Mouse (Mus musculus) hindbrain, postnatal 0 days (tissue): Measurements from ENCODE around the gene Arsb. TPM values are rescaled to one million over a fixed set of nuclear protein-coding genes. Genes with fewer than 3 reads are reported as not detected.

Source experiments
- ATAC-seq: fragments of 200-750 bp; cut with Nextera tagmentation; 2 replicates; pipeline ENCODE4 v1.8.0; 2017; ENCODE audit warnings: mild to moderate bottlenecking, moderate TSS enrichment, moderate library complexity
- DNase-seq: peaks from one replicate; pipeline ENCODE4 v3.0.0-alpha.2; 2015; ENCODE audit warnings: low spot score
- H3K27ac ChIP-seq: fragments of 300-500 bp; sonication (generic); 2 replicates; pipeline ENCODE4 v1.5.1; 2014; ENCODE audit warnings: mild to moderate bottlenecking
- H3K27me3 ChIP-seq: fragments of 300-500 bp; sonication (generic); 2 replicates; pipeline ENCODE4 v1.6.1; 2014; ENCODE audit warnings: low read length, mixed read lengths; ENCODE audit not compliant: insufficient read depth
- H3K36me3 ChIP-seq: fragments of 300-500 bp; sonication (generic); 2 replicates; pipeline ENCODE4 v1.6.1; 2014; ENCODE audit warnings: low read length, mixed read lengths; ENCODE audit not compliant: insufficient read depth
- H3K4me1 ChIP-seq: fragments of 300-500 bp; sonication (generic); 2 replicates; pipeline ENCODE4 v1.6.1; 2014; ENCODE audit warnings: antibody characterized with exemption, low read length, mixed read lengths; ENCODE audit not compliant: insufficient read depth
- H3K4me2 ChIP-seq: fragments of 300-500 bp; sonication (generic); 2 replicates; pipeline ENCODE4 v1.6.1; 2014; ENCODE audit warnings: low read depth, mild to moderate bottlenecking, low read length, moderate library complexity, mixed read lengths
- H3K4me3 ChIP-seq: fragments of 300-500 bp; sonication (generic); 2 replicates; pipeline ENCODE4 v1.5.1; 2014; ENCODE audit warnings: low read length
- H3K9ac ChIP-seq: fragments of 300-500 bp; sonication (generic); replicated peaks from 2 replicates; pipeline ENCODE4 v1.6.1; 2014; ENCODE audit warnings: mild to moderate bottlenecking, low read length, moderate library complexity, mixed read lengths
- H3K9me3 ChIP-seq: fragments of 300-500 bp; sonication (generic); 2 replicates; pipeline ENCODE4 v1.6.1; 2016; ENCODE audit warnings: low read length, mixed read lengths
- CTCF ChIP-seq: IDR thresholded peaks from 2 replicates; pipeline ENCODE4 v1.5.1; 2016; ENCODE audit warnings: antibody characterized with exemption, control low read depth, low read depth
- WGBS: fragments of 180-500 bp; shearing (Covaris S2); extraction: QIAGEN DNeasy Blood & Tissue Kit; methylation state at CpG from one replicate; pipeline ENCODE4 v1.1.7; 2014; 5-methylcytosine and 5-hydroxymethylcytosine counted together
- polyA plus RNA-seq: library from polyadenylated mRNA; unstranded; fragments of >200 nt; fragmentation: Nextera tagmentation; extraction: Ambion mirVana; gene quantifications from 2 replicates; pipeline ENCODE4 v1.2.1, GENCODE M21; 2015
- total RNA-seq: library from RNA; depleted of rRNA; stranded (reverse); fragments of >200 nt; gene quantifications from 2 replicates; pipeline ENCODE4 v1.2.3, GENCODE M21; 2014

The Arsb gene
- total and polyA plus RNA-seq, 2 experiments from 2014 or later: 11.7 to 19.0 TPM

DNA sequence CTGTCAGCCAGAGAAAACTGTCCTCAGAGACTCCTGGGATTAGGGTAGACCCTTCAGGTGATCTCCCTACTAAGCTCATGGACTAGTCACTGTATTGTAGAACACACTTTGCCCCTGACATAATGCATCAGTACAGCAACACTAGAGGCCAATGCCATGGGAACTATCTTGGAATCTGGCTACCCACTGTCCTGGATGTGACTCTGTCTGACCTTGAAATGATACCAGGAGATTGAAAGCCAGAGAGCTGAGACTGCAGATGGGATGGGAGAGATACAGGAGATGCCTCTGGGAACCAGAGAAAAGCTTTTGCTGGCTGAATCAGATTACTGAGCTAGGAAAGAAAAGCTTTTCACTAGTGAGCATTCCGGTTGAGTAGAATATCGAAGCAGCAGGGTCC, 130.7 kb downstream of the Arsb start:
- Histone ChIP-seq H3K36me3 (no peaks in the 10 kb centered on the region), H3K9me3 (no peaks in the 10 kb centered on the region), H3K9ac (no peak overlapping the region), H3K27ac (no peak overlapping the region), H3K4me3 (no peak overlapping the region), H3K4me2 (no peak overlapping the region), H3K4me1 (peaks cover 4% of the 10 kb centered on the region; the same call in 1 of the 2 replicates), H3K27me3 (no peaks in the 10 kb centered on the region)
- 84% methylated on average over 2 of the region's 2 CpGs for WGBS
- no peak for ATAC-seq
- DNase-seq: no peak
- TF ChIP-seq CTCF: no peak

DNA sequence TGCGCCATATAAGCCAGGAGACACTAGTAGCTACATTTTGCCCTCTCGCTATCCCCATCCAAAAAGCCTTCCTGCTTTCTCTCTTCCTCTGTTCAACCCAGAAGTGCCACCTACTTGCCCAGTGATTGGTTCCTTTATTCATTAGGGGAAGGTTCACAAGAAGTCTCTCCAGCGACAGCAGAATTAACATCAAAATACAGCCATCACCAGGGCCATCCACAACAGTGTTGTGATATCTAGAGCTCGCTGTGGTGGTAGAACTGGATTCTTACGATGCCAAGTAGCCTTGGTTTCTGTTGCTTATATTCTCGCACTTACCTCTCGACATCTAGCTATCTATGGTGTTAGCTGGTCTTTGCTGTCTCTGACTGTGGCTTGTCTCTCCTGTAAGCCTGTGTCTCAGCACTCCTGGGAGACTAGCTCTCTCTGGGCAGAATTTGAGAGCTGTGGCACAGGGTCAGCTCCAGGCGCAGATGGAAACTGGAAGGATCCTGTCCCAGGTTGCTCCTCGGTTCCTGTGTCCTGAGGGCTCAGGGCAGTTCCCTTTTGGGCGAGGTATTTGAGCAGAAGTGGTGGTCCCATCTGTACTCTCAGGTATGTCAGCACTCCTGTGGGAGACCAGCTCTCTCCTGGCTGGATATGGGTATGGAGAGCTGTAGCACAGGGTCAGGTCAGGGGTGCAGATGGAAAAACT, 135.3 kb downstream of the Arsb start:
- Histone ChIP-seq H3K36me3 (no peaks in the 10 kb centered on the region), H3K9ac (no peak overlapping the region), H3K4me1 (no peaks in the 10 kb centered on the region), H3K27ac (no peak overlapping the region), H3K4me2 (no peak overlapping the region), H3K9me3 (no peaks in the 10 kb centered on the region), H3K4me3 (no peak overlapping the region), H3K27me3 (no peaks in the 10 kb centered on the region)
- TF ChIP-seq CTCF: no peak
- DNase-seq (no peak), ATAC-seq (no peak)
- 90% methylated on average over 10 of the region's 10 CpGs for WGBS

DNA sequence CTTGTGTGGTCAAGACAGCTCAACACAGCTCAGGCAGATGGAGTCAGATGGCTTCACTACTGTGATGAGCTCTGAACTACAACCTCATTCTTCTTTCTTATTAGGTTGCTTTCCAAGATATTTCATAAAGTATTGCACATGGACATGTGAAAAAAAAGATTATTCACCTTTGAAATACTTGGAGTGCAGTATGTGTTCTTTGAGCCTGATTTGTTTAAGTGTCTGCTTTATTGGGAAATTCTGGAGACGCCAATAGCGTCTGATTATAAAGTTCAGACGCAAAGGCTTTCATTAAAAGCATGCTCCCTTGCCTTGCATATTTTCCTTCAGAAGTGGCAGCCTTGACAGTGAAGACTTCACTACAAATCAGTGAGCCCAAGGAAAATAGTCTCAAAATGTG, 136.5 kb downstream of the Arsb start:
- no peak overlapping the region for H3K4me3 ChIP-seq
- 94% methylated on average over 3 of the region's 3 CpGs for WGBS
- no peak for DNase-seq

DNA sequence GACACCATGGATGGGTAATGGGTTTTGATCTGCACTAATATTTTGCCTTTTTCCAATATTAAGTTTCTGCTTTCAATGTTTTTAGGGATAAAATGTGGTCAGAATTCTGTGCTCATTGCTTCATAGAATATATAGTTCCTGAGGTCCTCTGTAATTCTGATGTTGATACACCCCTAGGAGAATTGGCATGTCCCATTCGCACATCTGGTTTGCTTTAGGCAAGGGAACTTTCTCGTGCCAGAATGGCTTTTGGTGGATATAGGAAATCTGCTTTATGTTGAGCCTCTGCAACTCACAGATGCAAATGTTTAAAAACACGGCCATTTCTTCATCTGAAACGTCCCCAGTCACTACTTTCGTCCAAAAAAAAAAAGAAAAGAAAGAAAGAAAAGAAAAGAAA, 138.4 kb downstream of the Arsb start:
- no peak for TF ChIP-seq CTCF
- Histone ChIP-seq H3K9me3 (no peaks in the 10 kb centered on the region), H3K36me3 (no peaks in the 10 kb centered on the region), H3K4me1 (no peaks in the 10 kb centered on the region), H3K27ac (no peak overlapping the region), H3K4me3 (no peak overlapping the region), H3K27me3 (no peaks in the 10 kb centered on the region), H3K9ac (no peak overlapping the region), H3K4me2 (no peak overlapping the region)
- WGBS: 80% methylated on average over 5 of the region's 5 CpGs
- ATAC-seq (no peak), DNase-seq (no peak)

More for the DNA sequence above, 136.5 kb downstream of the Arsb start:
- no peaks in the 10 kb centered on the region for H3K4me1 ChIP-seq
- TF ChIP-seq CTCF: no peak
- H3K27me3 ChIP-seq: no peaks in the 10 kb centered on the region
- H3K36me3 ChIP-seq: no peaks in the 10 kb centered on the region
- no peak for ATAC-seq
- H3K9ac ChIP-seq: no peak overlapping the region
- no peak overlapping the region for H3K4me2 ChIP-seq
- H3K9me3 ChIP-seq: no peaks in the 10 kb centered on the region
- no peak overlapping the region for H3K27ac ChIP-seq

DNA sequence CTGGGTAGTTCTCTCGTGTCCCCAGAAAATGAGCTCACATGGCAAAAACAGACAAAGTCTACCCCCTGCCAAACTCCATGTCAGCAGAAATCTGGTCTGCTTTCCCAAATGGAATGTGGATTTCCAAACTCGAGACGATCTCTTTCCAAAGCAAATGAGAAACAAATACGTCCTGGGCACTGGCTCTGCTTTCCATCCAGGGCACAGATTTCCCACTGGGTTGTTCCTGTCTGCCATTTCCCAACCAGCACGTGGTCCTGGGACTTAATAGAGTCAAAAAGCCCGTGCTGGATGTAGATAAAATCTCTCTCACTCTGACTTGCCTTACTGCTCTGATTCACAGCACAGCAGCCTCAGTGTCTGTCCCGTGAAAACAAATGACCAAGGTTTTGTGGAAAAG, 139.6 kb downstream of the Arsb start:
- WGBS: 40% methylated on average over 7 of the region's 7 CpGs
- no peak for DNase-seq

DNA sequence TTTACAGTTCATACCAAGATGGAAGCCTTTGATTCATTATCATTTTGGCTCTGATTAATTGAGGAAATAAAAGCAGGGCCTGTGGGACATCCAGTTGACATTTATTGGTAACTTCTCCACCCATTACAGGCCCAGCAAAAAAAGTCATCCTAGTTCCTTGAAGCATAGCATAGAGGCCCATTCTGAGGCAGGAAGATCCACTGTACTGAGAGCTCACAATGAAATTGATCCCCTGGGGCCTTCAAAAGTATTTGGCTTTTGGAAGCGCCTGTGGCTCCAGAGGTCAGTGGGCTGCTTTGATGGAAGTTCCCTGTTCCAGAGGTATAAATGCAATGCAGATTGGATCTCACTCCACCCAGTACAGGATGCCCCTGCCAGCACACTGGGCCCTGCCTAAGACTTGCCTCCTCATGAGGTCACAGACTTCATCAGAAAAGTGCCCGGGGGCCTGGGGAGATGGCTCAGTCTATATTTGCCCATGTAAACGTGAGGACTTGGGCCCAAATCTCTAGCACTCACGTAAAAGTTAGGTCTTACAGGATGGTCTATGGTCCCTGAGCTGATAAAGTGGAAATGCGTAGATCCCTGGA, 141.0 kb downstream of the Arsb start:
- ATAC-seq (no peak), DNase-seq (no peak)
- no peaks in the 10 kb centered on the region for H3K4me1 ChIP-seq
- TF ChIP-seq CTCF: no peak
- no peaks in the 10 kb centered on the region for H3K9me3 ChIP-seq
- no peak overlapping the region for H3K4me2 ChIP-seq
- H3K4me3 ChIP-seq: no peak overlapping the region
- 81% methylated on average over 5 of the region's 5 CpGs for WGBS
- no peaks in the 10 kb centered on the region for H3K36me3 ChIP-seq
- no peaks in the 10 kb centered on the region for H3K27me3 ChIP-seq
- no peak overlapping the region for H3K9ac ChIP-seq
- H3K27ac ChIP-seq: no peak overlapping the region

More for the DNA sequence above, 139.6 kb downstream of the Arsb start:
- Histone ChIP-seq H3K4me1 (no peaks in the 10 kb centered on the region), H3K4me3 (no peak overlapping the region), H3K27ac (no peak overlapping the region), H3K9me3 (no peaks in the 10 kb centered on the region), H3K27me3 (no peaks in the 10 kb centered on the region), H3K9ac (no peak overlapping the region), H3K36me3 (no peaks in the 10 kb centered on the region), H3K4me2 (no peak overlapping the region)
- no peak for ATAC-seq
- no peak for TF ChIP-seq CTCF

DNA sequence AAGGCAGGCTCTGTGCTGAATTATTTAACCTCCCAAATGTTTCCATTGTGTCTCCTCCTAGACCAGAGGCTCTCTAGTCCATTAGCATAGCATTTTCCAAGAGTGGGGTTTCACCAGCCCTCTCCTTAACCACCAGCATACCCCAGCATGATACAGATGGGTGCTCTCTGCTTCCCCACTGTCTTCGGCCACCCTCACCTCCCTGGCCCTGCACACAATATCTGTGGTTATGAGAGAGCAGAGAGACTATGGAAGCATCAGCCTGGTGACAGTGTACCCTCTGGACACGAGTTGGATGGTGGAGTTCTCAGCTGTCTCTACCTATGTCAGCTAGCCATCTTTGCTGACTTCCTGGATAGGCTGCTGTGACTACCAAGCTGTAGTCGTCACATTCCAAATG, 142.8 kb downstream of the Arsb start:
- WGBS: 88% methylated on average over 3 of the region's 3 CpGs
- TF ChIP-seq CTCF: no peak
- H3K4me2 ChIP-seq: no peak overlapping the region
- no peaks in the 10 kb centered on the region for H3K4me1 ChIP-seq
- H3K27me3 ChIP-seq: no peaks in the 10 kb centered on the region
- H3K27ac ChIP-seq: no peak overlapping the region
- no peak overlapping the region for H3K9ac ChIP-seq
- DNase-seq (no peak), ATAC-seq (no peak)
- no peaks in the 10 kb centered on the region for H3K9me3 ChIP-seq
- H3K4me3 ChIP-seq: no peak overlapping the region
- no peaks in the 10 kb centered on the region for H3K36me3 ChIP-seq
